Mouse (Mus musculus) adrenal gland, adult (tissue): ENCODE results near the gene Sesn3.

Source experiments
- DNase-seq, 2 experiments: peaks; one replicate each; pipeline ENCODE4 v3.0.0; 2022 to 2023; ENCODE audit warnings: low spot score in 1 of 2; ENCODE audit not compliant: inconsistent age in 2 of 2

Sesn3 gene

DNA sequence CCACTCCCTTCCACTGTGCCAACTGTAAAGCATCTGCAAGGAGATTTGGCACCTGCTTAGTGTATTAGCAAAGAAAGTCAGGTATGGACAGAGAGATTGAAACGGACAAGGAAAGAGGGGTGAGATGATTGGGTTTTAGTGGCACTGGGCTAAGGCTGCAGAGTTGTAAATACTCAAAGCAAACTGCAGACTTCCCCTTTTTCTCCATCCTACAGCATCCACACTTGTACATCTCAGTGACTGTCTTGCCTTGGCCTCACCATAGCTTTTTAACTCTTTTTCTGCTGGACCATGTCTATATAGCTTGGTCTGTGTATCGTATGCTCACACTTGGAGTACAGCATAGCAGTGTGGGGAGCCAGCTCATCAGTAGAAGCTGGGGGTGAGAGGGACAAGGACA is 75.9 kb downstream of the Sesn3 start:
- DNase-seq = no peak

DNA sequence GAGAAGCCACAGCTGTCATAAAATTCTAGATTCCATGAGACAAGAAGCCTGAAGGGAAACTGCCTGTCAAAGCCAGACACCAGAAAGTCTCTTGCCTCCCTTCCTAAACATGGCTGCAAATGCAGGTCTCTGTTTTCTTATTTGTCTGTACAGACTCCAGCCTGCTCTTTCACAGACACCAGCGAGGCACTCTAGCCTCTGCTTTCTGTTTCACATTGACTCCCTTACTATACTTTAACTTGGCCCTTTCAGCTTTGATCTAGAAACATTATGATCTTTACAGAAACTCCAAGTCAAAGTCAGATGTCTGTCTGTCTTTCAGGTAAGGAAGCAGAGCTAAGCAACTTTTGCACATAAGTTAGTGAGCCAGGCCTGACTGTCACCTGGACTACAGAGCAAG is 77.5 kb downstream of the Sesn3 start:
- DNase-seq = no peak

GRCm38 (mm10) chr9:14354852-14355251 is 80.0 kb downstream of the Sesn3 start:
- DNase-seq = no peak

- no peak for DNase-seq
Observed at GRCm38 (mm10) chr9:14357033-14357432, 82.2 kb downstream of the Sesn3 start.

GRCm38 (mm10) chr9:14362068-14362768 is 87.4 kb downstream of the Sesn3 start:
- DNase-seq = no peak

- DNase-seq = no peak
Observed at GRCm38 (mm10) chr9:14363540-14363939, 88.7 kb downstream of the Sesn3 start.

DNA sequence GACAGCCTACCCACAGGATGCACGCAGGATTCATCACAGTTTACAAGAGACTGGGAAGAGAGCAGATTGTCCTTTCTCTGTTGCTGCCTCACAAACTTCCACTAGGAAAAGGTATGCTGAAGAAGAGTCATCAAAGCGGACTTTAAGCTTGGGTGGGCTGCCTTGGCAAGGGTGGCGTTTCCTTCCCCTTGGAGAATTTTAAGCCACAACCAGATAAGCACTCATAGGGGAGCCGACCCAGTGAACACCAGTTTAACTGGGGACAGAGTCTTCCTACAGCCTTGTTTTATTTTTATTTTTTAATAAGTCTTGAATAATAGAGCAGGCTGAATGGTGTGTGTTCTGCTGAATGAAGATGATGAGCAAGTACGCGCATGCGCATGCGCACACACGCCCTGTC is 89.9 kb downstream of the Sesn3 start:
- DNase-seq = no peak

DNA sequence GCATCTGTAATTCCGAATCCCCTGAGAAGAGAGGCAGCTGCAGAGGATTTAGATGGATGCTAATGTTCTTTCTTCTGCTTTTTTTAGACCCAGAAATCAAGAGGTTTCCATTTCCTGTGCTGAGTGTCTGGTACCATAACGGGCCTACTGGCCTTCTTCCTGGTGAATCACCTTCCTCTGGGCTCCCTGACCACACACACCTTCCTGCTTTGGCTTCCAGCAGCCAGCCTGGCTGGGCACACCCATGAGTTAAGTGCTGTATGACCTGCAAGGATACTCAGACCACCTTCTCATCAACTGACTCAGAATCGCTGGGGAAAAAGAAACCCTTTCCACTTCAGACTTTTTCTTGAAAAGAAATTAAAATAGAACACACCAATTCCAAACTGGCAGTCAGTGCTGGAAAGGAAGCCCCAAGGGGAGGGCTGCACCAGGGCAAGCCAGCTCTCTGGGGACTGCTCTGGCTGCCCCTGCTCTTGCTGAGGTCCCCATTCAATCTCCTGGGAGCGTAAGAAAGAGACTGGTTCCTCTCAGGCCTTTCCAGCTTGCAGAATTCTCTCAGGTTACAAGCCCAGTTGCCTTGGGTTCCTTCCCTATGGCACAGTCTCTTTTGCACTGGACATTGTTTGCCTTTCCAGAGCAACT is 90.7 kb downstream of the Sesn3 start:
- DNase-seq = peak in 1 of 2 experiments; percentile 43

- DNase-seq = no peak
Observed at GRCm38 (mm10) chr9:14367850-14368249, 93.0 kb downstream of the Sesn3 start.

- no peak for DNase-seq
Observed at GRCm38 (mm10) chr9:14369271-14369670, 94.4 kb downstream of the Sesn3 start.

DNA sequence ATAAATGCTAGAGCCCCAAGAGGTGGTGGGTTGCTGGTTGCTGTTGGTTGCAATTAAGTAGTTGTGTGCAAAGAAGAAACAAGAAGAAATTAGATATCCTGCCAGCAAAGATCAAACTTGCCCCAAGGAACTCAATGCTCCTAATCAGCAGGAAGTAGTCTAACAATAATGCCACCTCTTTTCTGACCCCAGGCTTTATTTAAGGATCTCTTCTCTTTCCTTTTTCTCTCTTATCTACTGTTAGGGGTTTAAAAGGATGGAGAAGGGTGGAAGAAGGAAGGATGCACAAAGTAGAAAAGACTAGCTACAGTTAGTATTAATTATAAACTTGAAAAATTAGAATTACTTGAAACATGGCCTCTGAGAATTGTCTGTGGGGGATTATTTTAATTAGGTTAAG is 97.6 kb downstream of the Sesn3 start:
- DNase-seq = no peak

- no peak for DNase-seq
Observed at GRCm38 (mm10) chr9:14376149-14376548, 101.3 kb downstream of the Sesn3 start.

DNA sequence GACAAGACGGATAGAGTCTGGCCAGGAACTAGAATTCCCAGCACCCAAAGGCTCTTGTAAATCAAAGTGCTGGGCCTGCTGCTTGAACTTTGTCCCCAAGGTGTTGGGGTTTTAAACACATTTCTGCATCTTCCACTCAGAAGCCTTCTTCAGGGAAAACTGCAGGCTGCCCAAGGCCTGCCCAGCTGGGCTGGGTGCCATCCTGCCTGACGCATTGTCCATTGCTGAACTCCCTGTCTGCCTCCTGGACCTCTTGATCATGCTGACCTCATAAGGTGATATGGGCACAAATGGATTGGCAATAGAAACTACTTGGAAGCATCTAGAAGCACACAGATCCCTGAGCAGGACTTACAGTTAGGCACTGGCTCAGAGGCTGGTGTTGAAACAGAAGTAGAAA is 103.3 kb downstream of the Sesn3 start:
- DNase-seq = peak in 1 of 2 experiments; percentile 62

GRCm38 (mm10) chr9:14379769-14380385 is 105.0 kb downstream of the Sesn3 start:
- DNase-seq = peak in 1 of 2 experiments; percentile 35

- peak; percentile 90 to 96 for DNase-seq
Observed at GRCm38 (mm10) chr9:14380386-14381285, 105.8 kb downstream of the Sesn3 start.

- peak in 1 of 2 experiments; percentile 61 for DNase-seq
Observed at GRCm38 (mm10) chr9:14381353-14382055, 106.6 kb downstream of the Sesn3 start, which contains the start of gene Endod1. TSS of gene Endod1 (minus strand) at chr9:14381507.

- no peak for DNase-seq
Observed at GRCm38 (mm10) chr9:14382256-14382791, 107.5 kb downstream of the Sesn3 start.
